Mouse (Mus musculus) lung, postnatal 0 days (tissue): Measurements from ENCODE around the gene Gm7029. TPM values are rescaled to one million over a fixed set of nuclear protein-coding genes. Genes with fewer than 3 reads are reported as not detected.

Experiments used
- ATAC-seq: fragments of 200-750 bp; cut with Nextera tagmentation; 2 replicates; pipeline ENCODE4 v1.8.0; 2017; ENCODE audit warnings: moderate library complexity
- DNase-seq: peaks from one replicate; pipeline ENCODE4 v3.0.0-alpha.2; 2016; ENCODE audit warnings: low spot score
- H3K27ac ChIP-seq: fragments of 300-500 bp; sonication (generic); 2 replicates; pipeline ENCODE4 v1.5.1; 2014; ENCODE audit warnings: antibody characterized with exemption, mild to moderate bottlenecking, low read length, mixed read lengths
- H3K27me3 ChIP-seq: fragments of 300-500 bp; sonication (generic); replicated peaks from 2 replicates; pipeline ENCODE4 v1.6.1; 2014; ENCODE audit warnings: low read length, mixed read lengths; ENCODE audit not compliant: insufficient read depth
- H3K36me3 ChIP-seq: fragments of 300-500 bp; sonication (generic); 2 replicates; pipeline ENCODE4 v1.6.1; 2014; ENCODE audit warnings: low read length, mixed read lengths; ENCODE audit not compliant: insufficient read depth
- H3K4me1 ChIP-seq: fragments of 300-500 bp; sonication (generic); 2 replicates; pipeline ENCODE4 v1.6.1; 2014; ENCODE audit warnings: antibody characterized with exemption, low read depth, low read length, mixed read lengths; ENCODE audit not compliant: insufficient read depth
- H3K4me2 ChIP-seq: fragments of 300-500 bp; sonication (generic); replicated peaks from 2 replicates; pipeline ENCODE4 v1.6.1; 2014; ENCODE audit warnings: low read depth, mild to moderate bottlenecking, low read length, moderate library complexity, mixed read lengths
- H3K4me3 ChIP-seq: fragments of 300-500 bp; sonication (generic); 2 replicates; pipeline ENCODE4 v1.5.1; 2014; ENCODE audit warnings: low read depth, low read length
- H3K9ac ChIP-seq: fragments of 300-500 bp; sonication (generic); replicated peaks from 2 replicates; pipeline ENCODE4 v1.6.1; 2014; ENCODE audit warnings: low read depth, mild to moderate bottlenecking
- H3K9me3 ChIP-seq: fragments of 300-500 bp; sonication (generic); 2 replicates; pipeline ENCODE4 v1.6.1; 2016; ENCODE audit warnings: low read length, mixed read lengths
- CTCF ChIP-seq: IDR thresholded peaks from 2 replicates; pipeline ENCODE4 v1.5.1; 2016; ENCODE audit warnings: antibody characterized with exemption, mild to moderate bottlenecking
- EP300 ChIP-seq: IDR thresholded peaks from 2 replicates; pipeline ENCODE4 v1.6.1; 2016; ENCODE audit warnings: antibody characterized with exemption, mild to moderate bottlenecking, control low read depth
- WGBS: fragments of 180-500 bp; shearing (Covaris S2); extraction: QIAGEN DNeasy Blood & Tissue Kit; methylation state at CpG from one replicate; pipeline ENCODE4 v1.1.7; 2014; 5-methylcytosine and 5-hydroxymethylcytosine counted together
- polyA plus RNA-seq: library from polyadenylated mRNA; unstranded; fragments of >200 nt; fragmentation: Nextera tagmentation; extraction: Ambion mirVana; gene quantifications from 2 replicates; pipeline ENCODE4 v1.2.1, GENCODE M21; 2015

The Gm7029 gene
- polyA plus RNA-seq, 1 experiment from 2014 or later = not detected

GRCm38 (mm10) chr17:33916847-33917655 lies 43.4 kb downstream of the Gm7029 start:
- Histone ChIP-seq H3K36me3 (peaks cover 24% of the 10 kb centered on the region; the same call in 1 of the 2 replicates), H3K9ac (no peak overlapping the region), H3K4me2 (peak overlapping the region; percentile 65), H3K9me3 (no peaks in the 10 kb centered on the region), H3K4me1 (peaks cover 11% of the 10 kb centered on the region; the same call in 1 of the 2 replicates), H3K27ac (peak overlapping the region; percentile 43; the same call in 1 of the 2 replicates), H3K4me3 (peak overlapping the region; percentile 63; the same call in 1 of the 2 replicates), H3K27me3 (no peaks in the 10 kb centered on the region)
- DNase-seq = no peak
- no peak for TF ChIP-seq EP300
- no peak for TF ChIP-seq CTCF
- WGBS = 68% methylated on average over 30 of the region's 31 CpGs
- ATAC-seq = no peak

- H3K4me3 ChIP-seq = no peak overlapping the region
- H3K4me1 ChIP-seq = peaks cover 11% of the 10 kb centered on the region; the same call in 1 of the 2 replicates
- H3K9me3 ChIP-seq = no peaks in the 10 kb centered on the region
- H3K27me3 ChIP-seq = no peaks in the 10 kb centered on the region
- no peak overlapping the region for H3K27ac ChIP-seq
- 85% methylated on average over 16 of the region's 18 CpGs for whole genome bisulfite sequencing
- ATAC-seq (no peak), DNase-seq (no peak)
- no peak overlapping the region for H3K9ac ChIP-seq
- peaks cover 18% of the 10 kb centered on the region; the same call in 1 of the 2 replicates for H3K36me3 ChIP-seq
- no peak overlapping the region for H3K4me2 ChIP-seq
- no peak for TF ChIP-seq CTCF
- no peak for TF ChIP-seq EP300
Observed at GRCm38 (mm10) chr17:33917656-33918292, 44.1 kb downstream of the Gm7029 start.

DNA sequence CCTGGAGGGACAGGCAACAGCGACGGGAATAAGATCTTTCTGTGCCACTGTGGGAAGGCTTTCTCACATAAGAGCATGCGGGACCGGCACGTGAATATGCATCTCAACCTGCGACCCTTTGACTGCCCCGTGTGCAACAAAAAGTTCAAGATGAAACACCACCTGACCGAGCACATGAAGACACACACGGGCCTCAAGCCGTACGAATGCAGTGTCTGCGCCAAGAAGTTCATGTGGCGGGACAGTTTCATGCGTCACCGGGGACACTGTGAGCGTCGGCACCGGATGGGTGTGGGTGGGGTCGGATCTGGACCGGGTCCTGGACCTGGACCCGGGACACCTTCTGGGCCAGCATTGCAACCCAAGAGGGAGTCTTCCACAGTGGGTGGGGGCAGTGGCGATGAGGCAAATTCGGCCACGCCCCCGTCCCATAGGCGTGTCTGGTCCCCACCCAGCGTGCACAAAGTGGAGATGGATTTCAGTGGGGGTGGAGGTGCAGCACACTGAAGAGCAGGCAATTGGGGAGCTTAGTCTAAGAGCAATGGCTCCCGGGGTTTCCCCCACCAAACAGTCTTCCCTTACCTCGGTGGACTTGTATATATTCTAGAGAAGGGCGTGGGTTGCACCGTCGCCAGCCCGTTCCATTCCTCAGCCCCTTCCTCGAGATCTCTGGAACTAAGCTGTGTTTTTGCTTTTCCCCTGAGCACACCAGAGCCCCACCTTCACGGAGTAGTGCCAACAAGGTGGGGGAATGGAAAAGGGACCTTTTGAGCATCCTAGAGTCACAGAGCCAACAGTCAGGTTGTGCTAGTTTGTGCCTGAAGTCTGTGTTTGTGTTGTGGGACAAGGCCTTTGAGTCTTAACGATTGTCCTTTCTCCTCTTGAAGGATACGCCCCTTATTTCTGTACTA lies 44.9 kb downstream of the Gm7029 start:
- DNase-seq = peak; percentile 32
- H3K27me3 ChIP-seq = no peaks in the 10 kb centered on the region
- peaks cover 11% of the 10 kb centered on the region; the same call in 1 of the 2 replicates for H3K4me1 ChIP-seq
- no peaks in the 10 kb centered on the region for H3K9me3 ChIP-seq
- H3K4me2 ChIP-seq = peak overlapping the region; percentile 98
- peak overlapping the region; percentile 77; the same call in 1 of the 2 replicates for H3K9ac ChIP-seq
- H3K27ac ChIP-seq = peak overlapping the region; percentile 91; the same call in 1 of the 2 replicates
- no peak for TF ChIP-seq CTCF
- TF ChIP-seq EP300 = no peak; the same call in 1 of the 2 replicates
- WGBS = 60% methylated on average over 37 of the region's 37 CpGs
- no peak for ATAC-seq
- H3K36me3 ChIP-seq = peaks cover 13% of the 10 kb centered on the region; the same call in 1 of the 2 replicates
- peak overlapping the region; percentile 75; the same call in 1 of the 2 replicates for H3K4me3 ChIP-seq

- H3K4me2 ChIP-seq = peak overlapping the region; percentile 98
- peak; percentile 96 for DNase-seq
- H3K27ac ChIP-seq = peak overlapping the region; percentile 91
- no peaks in the 10 kb centered on the region for H3K27me3 ChIP-seq
- ATAC-seq = peak; percentile 57
- H3K9ac ChIP-seq = peak overlapping the region; percentile 77
- H3K4me3 ChIP-seq = peak overlapping the region; percentile 75
- no peak for TF ChIP-seq EP300
- peak; percentile 63 for TF ChIP-seq CTCF
- WGBS = 1% methylated on average over 52 of the region's 52 CpGs
- H3K4me1 ChIP-seq = peaks cover 11% of the 10 kb centered on the region; the same call in 1 of the 2 replicates
- peaks cover 6% of the 10 kb centered on the region; the same call in 1 of the 2 replicates for H3K36me3 ChIP-seq
- no peaks in the 10 kb centered on the region for H3K9me3 ChIP-seq
Observed at GRCm38 (mm10) chr17:33919351-33920281, 46.0 kb downstream of the Gm7029 start.
